ENCODE assay signal across 17 mouse cellular contexts in genomic region chr14:20377112-20377521, GRCm38 (mm10). TPM values are rescaled to one million over a fixed set of nuclear protein-coding genes. Genes with fewer than 3 reads are reported as not detected.
DNase-seq lines count a peak whose midpoint lies in the region; ATAC-seq lines count a peak whose summit lies in the region.
"Had no signal": no experiment of that assay in that cellular context is flagged by ENCODE, and none has a peak within 500 bp of the region (broad histone marks: within the 10 kb centered on the region; RNA-seq: fewer than 3 reads in every experiment).

No protein-coding gene starts in this region.

- peaks cover 21% of the 10 kb centered on the region for H3K4me1 ChIP-seq in heart, embryonic 15.5 days (replicated peaks)
- H3K4me1 ChIP-seq in liver, embryonic 11.5 days (replicated peaks; ENCODE audit: control insufficient read depth, insufficient read depth, low read length) = no peaks in the 10 kb centered on the region
- no peaks in the 10 kb centered on the region for H3K4me1 ChIP-seq in hindbrain, embryonic 13.5 days (replicated peaks)
- H3K4me1 ChIP-seq: embryonic facial prominence, embryonic 13.5 days; forebrain, embryonic 12.5 days; midbrain, embryonic 15.5 days; neural tube, embryonic 12.5 days had no signal

- no peaks in the 10 kb centered on the region for H3K9me3 ChIP-seq in heart, embryonic 15.5 days (replicated peaks)
- no peaks in the 10 kb centered on the region for H3K9me3 ChIP-seq in liver, embryonic 11.5 days (ENCODE audit: control insufficient read depth, low read length)
- H3K9me3 ChIP-seq in hindbrain, embryonic 13.5 days = no peaks in the 10 kb centered on the region
- H3K9me3 ChIP-seq: embryonic facial prominence, embryonic 13.5 days; forebrain, embryonic 12.5 days; midbrain, embryonic 15.5 days; neural tube, embryonic 12.5 days had no signal

- H3K27ac ChIP-seq in heart, embryonic 15.5 days = peak overlapping the region; percentile 17
- H3K27ac ChIP-seq in liver, embryonic 11.5 days (ENCODE audit: low read depth, low read length) = no peak overlapping the region
- H3K27ac ChIP-seq in hindbrain, embryonic 13.5 days = no peak overlapping the region
- H3K27ac ChIP-seq: embryonic facial prominence, embryonic 13.5 days; forebrain, embryonic 12.5 days; midbrain, embryonic 15.5 days; neural tube, embryonic 12.5 days had no signal

- no peak overlapping the region for H3K4me2 ChIP-seq in heart, embryonic 15.5 days
- no peak overlapping the region for H3K4me2 ChIP-seq in liver, embryonic 11.5 days
- no peak overlapping the region for H3K4me2 ChIP-seq in hindbrain, embryonic 13.5 days
- H3K4me2 ChIP-seq: embryonic facial prominence, embryonic 13.5 days; forebrain, embryonic 12.5 days; midbrain, embryonic 15.5 days; neural tube, embryonic 12.5 days had no signal

- peak; percentile 60; the same call in 1 of the 2 replicates for ATAC-seq in heart, embryonic 15.5 days (replicated peaks; ENCODE audit: insufficient number of reproducible peaks, insufficient read depth, low FRiP score, low read depth)
- ATAC-seq in liver, embryonic 11.5 days (replicated peaks; ENCODE audit: low FRiP score) = peak; percentile 18; the same call in 1 of the 2 replicates
- no peak for ATAC-seq in hindbrain, embryonic 13.5 days (ENCODE audit: low FRiP score)
- ATAC-seq: hindbrain, embryonic 16.5 days; midbrain, embryonic 15.5 days had no signal

- no peak overlapping the region for H3K9ac ChIP-seq in heart, embryonic 15.5 days
- H3K9ac ChIP-seq in liver, embryonic 11.5 days (ENCODE audit: low read depth, low read length) = no peak overlapping the region
- no peak overlapping the region for H3K9ac ChIP-seq in hindbrain, embryonic 13.5 days
- H3K9ac ChIP-seq: embryonic facial prominence, embryonic 13.5 days; forebrain, embryonic 12.5 days; midbrain, embryonic 15.5 days; neural tube, embryonic 12.5 days had no signal

- no peak overlapping the region for H3K4me3 ChIP-seq in heart, embryonic 15.5 days
- no peak overlapping the region for H3K4me3 ChIP-seq in liver, embryonic 11.5 days (ENCODE audit: low read depth, low read length)
- H3K4me3 ChIP-seq in hindbrain, embryonic 13.5 days = no peak overlapping the region
- H3K4me3 ChIP-seq: embryonic facial prominence, embryonic 13.5 days; forebrain, embryonic 12.5 days; midbrain, embryonic 15.5 days; neural tube, embryonic 12.5 days had no signal

- DNase-seq in heart, adult 9 months (ENCODE audit: low spot score in 2 of 2) = no peak
- DNase-seq in right cerebral cortex, adult 2 months (ENCODE audit: low spot score in 2 of 2) = peak; percentile 18 to 35
- DNase-seq in right cerebral cortex, postnatal 10 days (ENCODE audit: low spot score in 2 of 2) = no peak
- DNase-seq in liver, embryonic 11.5 days (ENCODE audit: low spot score) = no peak
- no peak for DNase-seq in frontal cortex, postnatal 14 days (ENCODE audit: low spot score in 2 of 2)
- no peak for DNase-seq in T-cell, adult 2 months (ENCODE audit: low spot score)
- DNase-seq: cerebellum, postnatal 25 days; gastrocnemius, postnatal 14 days; kidney, postnatal 25 days; thymus, postnatal 14 days had no signal

- 42% methylated on average over 4 of the region's 4 CpGs for WGBS in heart, embryonic 15.5 days
- WGBS in liver, embryonic 11.5 days = 65% methylated on average over 4 of the region's 4 CpGs
- 90% methylated on average over 4 of the region's 4 CpGs for WGBS in hindbrain, embryonic 13.5 days

- H3K36me3 ChIP-seq in heart, embryonic 15.5 days = peaks cover 32% of the 10 kb centered on the region
- peaks cover 2% of the 10 kb centered on the region; the same call in 1 of the 2 replicates for H3K36me3 ChIP-seq in liver, embryonic 11.5 days (ENCODE audit: control insufficient read depth, insufficient read depth, low read length)
- peaks cover 77% of the 10 kb centered on the region for H3K36me3 ChIP-seq in hindbrain, embryonic 13.5 days

- no peaks in the 10 kb centered on the region for H3K27me3 ChIP-seq in heart, embryonic 15.5 days
- H3K27me3 ChIP-seq in liver, embryonic 11.5 days (replicated peaks; ENCODE audit: control insufficient read depth, insufficient read depth, low read length) = no peaks in the 10 kb centered on the region
- no peaks in the 10 kb centered on the region for H3K27me3 ChIP-seq in hindbrain, embryonic 13.5 days
- H3K27me3 ChIP-seq: embryonic facial prominence, embryonic 13.5 days; forebrain, embryonic 12.5 days; midbrain, embryonic 15.5 days; neural tube, embryonic 12.5 days had no signal

RNA-seq across cellular contexts. Expression of gene Dnajc9, which starts 11.6 kb away (rescaled TPM):
- polyA plus RNA-seq in heart, embryonic 15.5 days (2015; fragmentation: Nextera tagmentation; extraction: Ambion mirVana) = 89.5 and 99.0 TPM in 2 replicates
- 174 and 191 TPM in 2 replicates for polyA plus RNA-seq in liver, embryonic 11.5 days (2014; fragmentation: Nextera tagmentation; extraction: Ambion mirVana)
- polyA plus RNA-seq in hindbrain, embryonic 13.5 days (2015; fragmentation: Nextera tagmentation; extraction: Ambion mirVana) = 125 and 126 TPM in 2 replicates

RNA-seq across cellular contexts. Expression of gene Mrps16, which starts 16.3 kb away (rescaled TPM):
- polyA plus RNA-seq in heart, embryonic 15.5 days (2015; fragmentation: Nextera tagmentation; extraction: Ambion mirVana) = 88.5 and 98.2 TPM in 2 replicates
- 116 and 119 TPM in 2 replicates for polyA plus RNA-seq in liver, embryonic 11.5 days (2014; fragmentation: Nextera tagmentation; extraction: Ambion mirVana)
- 61.0 and 64.9 TPM in 2 replicates for polyA plus RNA-seq in hindbrain, embryonic 13.5 days (2015; fragmentation: Nextera tagmentation; extraction: Ambion mirVana)

RNA-seq across cellular contexts. Expression of gene Fam149b, which starts 29.2 kb away (rescaled TPM):
- 23.1 and 27.3 TPM in 2 replicates for polyA plus RNA-seq in heart, embryonic 15.5 days (2015; fragmentation: Nextera tagmentation; extraction: Ambion mirVana)
- polyA plus RNA-seq in liver, embryonic 11.5 days (2014; fragmentation: Nextera tagmentation; extraction: Ambion mirVana) = 22.6 and 24.2 TPM in 2 replicates
- polyA plus RNA-seq in hindbrain, embryonic 13.5 days (2015; fragmentation: Nextera tagmentation; extraction: Ambion mirVana) = 43.3 and 44.2 TPM in 2 replicates

RNA-seq across cellular contexts. Expression of gene Ecd, which starts 29.2 kb away (rescaled TPM):
- 28.2 and 37.5 TPM in 2 replicates for polyA plus RNA-seq in heart, embryonic 15.5 days (2015; fragmentation: Nextera tagmentation; extraction: Ambion mirVana)
- polyA plus RNA-seq in liver, embryonic 11.5 days (2014; fragmentation: Nextera tagmentation; extraction: Ambion mirVana) = 76.1 and 80.5 TPM in 2 replicates
- 51.6 and 53.2 TPM in 2 replicates for polyA plus RNA-seq in hindbrain, embryonic 13.5 days (2015; fragmentation: Nextera tagmentation; extraction: Ambion mirVana)

Comparison
In these comparisons a context has a peak if more than half of its experiments do, and no peak if none do; other contexts are left out.
1. DNase-seq: peak in right cerebral cortex, adult 2 months (2 of 2); none in heart, adult 9 months (0 of 2), right cerebral cortex, postnatal 10 days (0 of 2), liver, embryonic 11.5 days (single experiment), frontal cortex, postnatal 14 days (0 of 2) and T-cell, adult 2 months (single experiment).